ENCODE assay signal across 13 mouse cellular contexts in the genomic region with DNA sequence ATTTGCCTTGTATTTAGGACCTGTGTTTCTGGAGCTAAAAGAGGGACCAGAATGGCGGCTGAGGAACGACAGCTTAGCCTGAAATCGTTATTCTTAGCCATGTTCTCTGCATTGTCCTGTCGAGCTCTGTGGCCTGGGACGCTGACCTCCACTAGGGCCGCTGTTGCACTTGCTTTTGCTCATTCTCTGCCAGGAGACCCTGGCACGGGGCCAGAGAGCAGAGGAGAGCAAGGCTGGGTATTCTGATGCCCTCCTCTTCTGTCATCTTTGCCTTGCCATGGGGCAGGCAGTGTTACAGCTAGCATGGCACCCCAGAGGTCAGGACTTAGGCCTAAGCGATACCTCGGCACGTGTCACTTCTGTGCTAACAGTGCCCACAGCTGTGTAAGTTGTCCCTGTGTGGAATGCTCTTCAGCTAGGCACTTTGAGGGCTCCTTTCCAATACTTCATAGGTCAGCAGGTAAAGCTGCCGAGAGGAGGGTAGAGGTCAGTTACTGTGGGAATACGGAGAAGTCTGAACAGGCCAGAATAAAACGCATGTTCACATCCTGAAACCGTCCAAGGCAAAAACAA. TPM values are rescaled to one million over a fixed set of nuclear protein-coding genes. Genes with fewer than 3 reads are reported as not detected.
DNase-seq lines count a peak whose midpoint lies in the region; ATAC-seq and TF ChIP-seq lines count a peak whose summit lies in the region.
"Had no signal": no experiment of that assay in that cellular context is flagged by ENCODE, and none has a peak within 500 bp of the region (broad histone marks: within the 10 kb centered on the region; RNA-seq: fewer than 3 reads in every experiment).

No protein-coding gene starts in this region.

- intact Hi-C loops in left cerebral cortex, postnatal 4 days (cut with DNase I): loop anchor here (10.0 kb wide), 1 partner anchor 1369 kb away; no protein-coding TSS in a partner anchor

- no peak overlapping the region for H3K4me3 ChIP-seq in forebrain, embryonic 13.5 days
- H3K4me3 ChIP-seq in forebrain, postnatal 0 days (ENCODE audit: low read depth, low read length): no peak overlapping the region
- H3K4me3 ChIP-seq: midbrain, embryonic 15.5 days had no signal

- H3K27me3 ChIP-seq in forebrain, embryonic 13.5 days: no peaks in the 10 kb centered on the region
- H3K27me3 ChIP-seq in forebrain, postnatal 0 days (ENCODE audit: insufficient read depth, low read length): no peaks in the 10 kb centered on the region
- H3K27me3 ChIP-seq: midbrain, embryonic 15.5 days had no signal

- H3K9ac ChIP-seq in forebrain, embryonic 13.5 days: no peak overlapping the region
- no peak overlapping the region for H3K9ac ChIP-seq in forebrain, postnatal 0 days
- H3K9ac ChIP-seq: midbrain, embryonic 15.5 days had no signal

- H3K27ac ChIP-seq in forebrain, embryonic 13.5 days: no peak overlapping the region
- H3K27ac ChIP-seq in forebrain, postnatal 0 days (ENCODE audit: low read depth, low read length): no peak overlapping the region
- H3K27ac ChIP-seq: midbrain, embryonic 15.5 days had no signal

- no peak for TF ChIP-seq CTCF in forebrain, postnatal 0 days (IDR thresholded peaks at IDR 0.05; ENCODE audit: low read depth)

- no peak overlapping the region for H3K4me2 ChIP-seq in forebrain, embryonic 13.5 days
- H3K4me2 ChIP-seq in forebrain, postnatal 0 days (ENCODE audit: low read depth): no peak overlapping the region
- H3K4me2 ChIP-seq: midbrain, embryonic 15.5 days had no signal

- peak; percentile 16; the same call in 1 of the 2 replicates for ATAC-seq in forebrain, embryonic 13.5 days
- no peak for ATAC-seq in forebrain, postnatal 0 days
- no peak for ATAC-seq in CD4-positive, CD25-positive, alpha-beta regulatory T cell, adult 4 months
- ATAC-seq: midbrain, embryonic 15.5 days had no signal

- no peaks in the 10 kb centered on the region for H3K36me3 ChIP-seq in forebrain, embryonic 13.5 days (ENCODE audit: poor library complexity, severe bottlenecking)
- H3K36me3 ChIP-seq in forebrain, postnatal 0 days (ENCODE audit: insufficient read depth): no peaks in the 10 kb centered on the region
- H3K36me3 ChIP-seq: midbrain, embryonic 15.5 days had no signal

- no peaks in the 10 kb centered on the region for H3K4me1 ChIP-seq in forebrain, embryonic 13.5 days
- H3K4me1 ChIP-seq in forebrain, postnatal 0 days (ENCODE audit: insufficient read depth): no peaks in the 10 kb centered on the region
- H3K4me1 ChIP-seq: midbrain, embryonic 15.5 days had no signal

- 83% methylated on average over 14 of the region's 14 CpGs for WGBS in forebrain, embryonic 13.5 days
- WGBS in forebrain, postnatal 0 days: 84% methylated on average over 14 of the region's 14 CpGs

- no peak for DNase-seq in forebrain, postnatal 0 days
- DNase-seq in left cerebral cortex, postnatal 4 days: peak; percentile 77
- no peak for DNase-seq in left cerebral cortex, adult 8-10 months (ENCODE audit: low spot score in 2 of 2)
- peak; percentile 83 for DNase-seq in adrenal gland, adult 2 months
- DNase-seq in lung, adult 18-20 months: peak; percentile 35 to 59
- DNase-seq in right cerebral cortex, adult 18-20 months: no peak
- DNase-seq: thymus, adult 2 months had no signal

- H3K9me3 ChIP-seq in forebrain, embryonic 13.5 days (replicated peaks): no peaks in the 10 kb centered on the region
- H3K9me3 ChIP-seq in forebrain, postnatal 0 days (ENCODE audit: low read length): no peaks in the 10 kb centered on the region
- H3K9me3 ChIP-seq: midbrain, embryonic 15.5 days had no signal

RNA-seq across cellular contexts. Expression of a gene that starts 23.3 kb away (rescaled TPM):
- 16.0 and 17.3 TPM in 2 replicates for polyA plus RNA-seq in forebrain, embryonic 13.5 days (2015; fragmentation: Nextera tagmentation; extraction: Ambion mirVana)
- 10.1 and 12.4 TPM in 2 replicates for total RNA-seq in forebrain, postnatal 0 days (2014; rRNA removed)
- 12.0 and 14.4 TPM in 2 replicates for polyA plus RNA-seq in forebrain, postnatal 0 days (2015; fragmentation: Nextera tagmentation; extraction: Ambion mirVana)
- total RNA-seq in left cerebral cortex, postnatal 4 days (2021): 10 to 100 TPM; 13.3 to 14.8 TPM
- 10 to 100 TPM in 1 of 4 experiments, 1 to 10 TPM in 3; 7.6 to 13.4 (median 8.1) TPM for total RNA-seq in left cerebral cortex, adult 8-10 months (2022)
- total RNA-seq in adrenal gland, adult 2 months (2021): 10 to 100 TPM; 13.5 to 17.0 TPM
- 3.7 and 3.8 TPM in 2 replicates for polyA plus RNA-seq in adrenal gland, adult 2 months (2012; rRNA removed)
- polyA plus RNA-seq in CD4-positive, CD25-positive, alpha-beta regulatory T cell, adult 4 months (2017; shearing (Covaris generic)): 10 to 100 TPM; 10.0 TPM

RNA-seq across cellular contexts. Expression of a gene that starts 24.4 kb away (rescaled TPM):
- polyA plus RNA-seq in forebrain, embryonic 13.5 days (2015; fragmentation: Nextera tagmentation; extraction: Ambion mirVana): 2.4 and 3.1 TPM in 2 replicates
- total RNA-seq in forebrain, postnatal 0 days (2014; rRNA removed): 3.7 and 5.3 TPM in 2 replicates
- 1.5 and 2.1 TPM in 2 replicates for polyA plus RNA-seq in forebrain, postnatal 0 days (2015; fragmentation: Nextera tagmentation; extraction: Ambion mirVana)
- 1 to 10 TPM; 4.0 to 4.1 TPM for total RNA-seq in left cerebral cortex, postnatal 4 days (2021)
- total RNA-seq in left cerebral cortex, adult 8-10 months (2022): 1 to 10 TPM; 2.7 to 3.3 (median 2.9) TPM
- total RNA-seq in adrenal gland, adult 2 months (2021): 1 to 10 TPM; 5.6 to 7.0 TPM
- polyA plus RNA-seq in adrenal gland, adult 2 months (2012; rRNA removed): 0.35 and 0.83 TPM in 2 replicates
- polyA plus RNA-seq in CD4-positive, CD25-positive, alpha-beta regulatory T cell, adult 4 months (2017; shearing (Covaris generic)): 1 to 10 TPM; 2.8 to 3.3 TPM

RNA-seq across cellular contexts. Expression of a gene that starts 42.6 kb away (rescaled TPM):
- 0.15 TPM in 1 of 2 replicates, not detected in the other for polyA plus RNA-seq in forebrain, embryonic 13.5 days (2015; fragmentation: Nextera tagmentation; extraction: Ambion mirVana)
- total RNA-seq in forebrain, postnatal 0 days (2014; rRNA removed): not detected in 2 replicates
- polyA plus RNA-seq in forebrain, postnatal 0 days (2015; fragmentation: Nextera tagmentation; extraction: Ambion mirVana): not detected in 2 replicates
- total RNA-seq in left cerebral cortex, postnatal 4 days (2021): not detected
- total RNA-seq in left cerebral cortex, adult 8-10 months (2022): not detected
- total RNA-seq in adrenal gland, adult 2 months (2021): not detected
- polyA plus RNA-seq in adrenal gland, adult 2 months (2012; rRNA removed): not detected in 2 replicates
- under 1 TPM in 1 of 2 experiments, not detected in 1; 0.47 TPM for polyA plus RNA-seq in CD4-positive, CD25-positive, alpha-beta regulatory T cell, adult 4 months (2017; shearing (Covaris generic))
- polyA plus RNA-seq: embryonic facial prominence, embryonic 11.5 days; large intestine, adult 2 months; limb, embryonic 14.5 days; midbrain, embryonic 15.5 days had no signal

Comparison
In these comparisons a context has a peak if more than half of its experiments do, and no peak if none do; other contexts are left out.
1. DNase-seq: peak in left cerebral cortex, postnatal 4 days (single experiment), adrenal gland, adult 2 months (single experiment) and lung, adult 18-20 months (2 of 2); none in forebrain, postnatal 0 days (single experiment), left cerebral cortex, adult 8-10 months (0 of 2) and right cerebral cortex, adult 18-20 months (single experiment).